Mouse (Mus musculus) embryo, embryonic 10.5 days (tissue): Measurements from ENCODE around the gene Msantd4.
A peak's percentile ranks its signal among the peaks of the same experiment; 100 is the strongest.
"Not testable (repeated sequence)": the region's sequence is repeated elsewhere in the genome, so short reads cannot be mapped to it uniquely, and the experiment has no call there.

ENCODE experiments used
- DNase-seq: peaks from one replicate; pipeline ENCODE4 v3.0.0-alpha.2; 2015; ENCODE audit warnings: low spot score

Msantd4 gene

GRCm38 (mm10) chr9:4375828-4376639 is at the start of gene Msantd4:
Msantd4 (plus strand) TSS chr9:4376562.
- DNase-seq: peak; percentile 99

DNA sequence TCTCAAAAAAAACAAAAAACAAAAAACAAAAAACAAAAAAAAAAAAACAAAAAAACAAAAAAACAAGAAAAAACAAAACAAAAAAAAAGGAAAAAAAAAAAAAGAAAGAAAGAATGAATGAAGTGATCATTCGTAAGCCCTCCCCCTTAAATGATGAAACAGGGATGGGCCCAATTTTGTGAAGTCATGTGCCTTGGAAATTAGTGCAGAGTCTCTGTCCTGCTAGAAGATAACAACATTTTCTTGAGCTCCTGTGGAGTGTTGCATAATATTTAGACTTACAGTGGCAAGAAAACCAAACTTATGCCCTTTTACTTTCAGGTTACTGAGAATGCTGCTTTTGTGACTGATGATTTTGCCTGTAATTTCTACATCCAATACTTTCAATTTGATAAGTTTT is 23.2 kb upstream of the Msantd4 start:
- DNase-seq: no peak

GRCm38 (mm10) chr9:4376640-4377120 is 318 bp downstream of the Msantd4 start:
- no peak for DNase-seq

GRCm38 (mm10) chr9:4400801-4401200 is 24.4 kb downstream of the Msantd4 start:
- not testable (repeated sequence) for DNase-seq
